Mouse (Mus musculus) erythroblast, embryonic 14.5 days (primary cell): ENCODE results near the gene Sema3e.

ENCODE experiments used
- GATA1 ChIP-seq: IDR thresholded peaks from 2 replicates; pipeline ENCODE4 v1.6.1; 2012; ENCODE audit warnings: low read length, inconsistent platforms, mixed read lengths
- TAL1 ChIP-seq: IDR thresholded peaks from 3 replicates; pipeline ENCODE4 v1.6.1; 2012; ENCODE audit warnings: low read length, inconsistent platforms, mixed read lengths

GRCm38 (mm10) chr5:14163280-14163679 is 138.2 kb downstream of the Sema3e start:
- TF ChIP-seq GATA1 (no peak), TAL1 (no peak)
